Mouse (Mus musculus) monocyte, adult 59 days (primary cell): ENCODE data around the gene Mrm2. TPM values are rescaled to one million over a fixed set of nuclear protein-coding genes. Genes with fewer than 3 reads are reported as not detected.

Experiments
- total RNA-seq, 2 experiments: library from RNA; stranded (reverse); gene quantifications; one replicate each; pipeline ENCODE4 v1.2.4; 2023

Mrm2 gene
- total RNA-seq, result 1 to 10 TPM; 3.6 to 4.0 TPM

GRCm38 (mm10) chr5:140331615-140332512 is at the start of gene Mrm2:
Mrm2 (minus strand) TSS chr5:140331898.

GRCm38 (mm10) chr5:140321042-140321755 is 10.5 kb downstream of the Mrm2 start, which contains the start of the genes Mad1l1 and Nudt1:
Mad1l1 (minus strand) TSS chr5:140321552.
Nudt1 (plus strand) TSS chr5:140321656.

Other genes with a start within 250 kb of the Mrm2 start
- 10 to 100 TPM; 32.0 to 39.6 TPM for gene Mad1l1, start 10.3 kb downstream of the Mrm2 start, total RNA-seq
- gene Nudt1, start 10.2 kb downstream of the Mrm2 start, total RNA-seq, result 1 to 10 TPM; 4.6 to 8.2 TPM
- 10 to 100 TPM; 29.2 to 33.8 TPM for gene Snx8, start 57.4 kb upstream of the Mrm2 start, total RNA-seq
- 100 to 1,000 TPM in 1 of 2 experiments, 10 to 100 TPM in 1; 96.1 to 101 TPM for gene Eif3b, start 87.4 kb upstream of the Mrm2 start, total RNA-seq
- gene Gm4869, start 113.7 kb upstream of the Mrm2 start, total RNA-seq, result not detected
- gene Chst12, start 173.7 kb upstream of the Mrm2 start, total RNA-seq, result 10 to 100 TPM; 84.5 to 90.8 TPM
- gene Grifin, start 233.2 kb upstream of the Mrm2 start, total RNA-seq, result not detected